ENCODE assay signal across 8 mouse cellular contexts in the genomic region with DNA sequence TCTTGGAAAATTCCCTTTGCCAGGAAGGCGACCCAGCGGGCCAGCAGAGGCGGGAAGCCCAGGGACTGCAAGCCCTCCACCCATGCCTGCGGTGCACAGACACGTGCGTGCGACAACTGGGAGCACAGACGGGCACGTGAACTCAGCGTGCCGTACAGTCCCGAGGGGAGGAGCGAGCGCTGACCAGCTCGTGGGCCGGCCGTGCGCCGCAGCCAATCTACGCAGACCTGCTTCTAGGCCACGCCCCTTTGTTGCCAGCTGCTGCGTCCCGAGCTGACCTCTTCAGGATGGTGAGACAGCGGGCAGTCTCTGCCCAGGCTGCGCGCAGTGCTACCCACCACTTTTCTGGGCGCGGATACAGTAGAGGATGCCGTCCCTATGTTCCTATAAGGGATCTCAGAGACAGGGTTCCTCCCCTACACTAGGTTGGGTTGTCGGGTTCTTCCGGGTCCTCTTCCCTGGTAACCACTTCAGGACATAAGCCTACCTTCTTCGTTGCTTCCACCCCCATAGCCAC. TPM values are rescaled to one million over a fixed set of nuclear protein-coding genes. Genes with fewer than 3 reads are reported as not detected.
DNase-seq lines count a peak whose midpoint lies in the region; ATAC-seq and TF ChIP-seq lines count a peak whose summit lies in the region.

No protein-coding gene starts in this region.

- peak overlapping the region; percentile 49 for H3K9ac ChIP-seq in heart, embryonic 11.5 days (ENCODE audit: low read depth, low read length)
- H3K9ac ChIP-seq in kidney, embryonic 15.5 days, result peak overlapping the region; percentile 37; the same call in 1 of the 2 replicates
- 0 out of 2 replicates have a peak overlapping the region, but pooled peaks have one; percentile 26 for H3K9ac ChIP-seq in limb, embryonic 15.5 days
- H3K9ac ChIP-seq in midbrain, postnatal 0 days (replicated peaks; ENCODE audit: low read length, poor library complexity, severe bottlenecking), result peak overlapping the region; percentile 61

- peak; percentile 59 for DNase-seq in brain, embryonic 18.5 days (ENCODE audit: low read depth, low spot score)
- DNase-seq in midbrain, postnatal 0 days (ENCODE audit: low spot score), result peak; percentile 91
- peak; percentile 63 to 87 for DNase-seq in spleen, postnatal 10 days (ENCODE audit: low spot score in 2 of 2)

- no peaks in the 10 kb centered on the region for H3K27me3 ChIP-seq in C2C12 (ENCODE audit: control insufficient read depth, insufficient read depth, insufficient read length)
- H3K27me3 ChIP-seq in erythroblast, embryonic 14.5 days (ENCODE audit: control insufficient read depth), result no peaks in the 10 kb centered on the region
- no peaks in the 10 kb centered on the region for H3K27me3 ChIP-seq in heart, embryonic 11.5 days (ENCODE audit: control insufficient read depth, insufficient read depth, low read length)
- H3K27me3 ChIP-seq in kidney, embryonic 15.5 days, result no peaks in the 10 kb centered on the region
- no peaks in the 10 kb centered on the region for H3K27me3 ChIP-seq in limb, embryonic 15.5 days
- no peaks in the 10 kb centered on the region for H3K27me3 ChIP-seq in midbrain, postnatal 0 days (ENCODE audit: insufficient read depth, low read length)

- H3K4me1 ChIP-seq in erythroblast, embryonic 14.5 days (ENCODE audit: control insufficient read depth), result peaks cover 12% of the 10 kb centered on the region
- peaks cover 4% of the 10 kb centered on the region; the same call in 1 of the 2 replicates for H3K4me1 ChIP-seq in heart, embryonic 11.5 days (ENCODE audit: control insufficient read depth, insufficient read depth, low read length)
- H3K4me1 ChIP-seq in kidney, embryonic 15.5 days, result peaks cover 9% of the 10 kb centered on the region; the same call in 1 of the 2 replicates
- 0 out of 2 replicates have a peak, but pooled peaks cover 6% of the 10 kb centered on the region for H3K4me1 ChIP-seq in limb, embryonic 15.5 days
- H3K4me1 ChIP-seq in midbrain, postnatal 0 days (ENCODE audit: insufficient read depth, low read length), result no peaks in the 10 kb centered on the region; the same call in 1 of the 2 replicates

- H3K9me3 ChIP-seq in erythroblast, embryonic 14.5 days (ENCODE audit: control insufficient read depth, low read length), result no peaks in the 10 kb centered on the region
- no peaks in the 10 kb centered on the region for H3K9me3 ChIP-seq in heart, embryonic 11.5 days (replicated peaks; ENCODE audit: control insufficient read depth, low read length)
- no peaks in the 10 kb centered on the region for H3K9me3 ChIP-seq in kidney, embryonic 15.5 days (replicated peaks)
- no peaks in the 10 kb centered on the region for H3K9me3 ChIP-seq in limb, embryonic 15.5 days
- no peaks in the 10 kb centered on the region for H3K9me3 ChIP-seq in midbrain, postnatal 0 days (ENCODE audit: low read length)

- no peaks in the 10 kb centered on the region for H3K36me3 ChIP-seq in C2C12 (ENCODE audit: control insufficient read depth, insufficient read depth)
- no peaks in the 10 kb centered on the region for H3K36me3 ChIP-seq in erythroblast, embryonic 14.5 days (ENCODE audit: control insufficient read depth)
- H3K36me3 ChIP-seq in heart, embryonic 11.5 days (ENCODE audit: control insufficient read depth, insufficient read depth, low read length), result no peaks in the 10 kb centered on the region
- no peaks in the 10 kb centered on the region for H3K36me3 ChIP-seq in kidney, embryonic 15.5 days
- H3K36me3 ChIP-seq in limb, embryonic 15.5 days, result no peaks in the 10 kb centered on the region
- no peaks in the 10 kb centered on the region for H3K36me3 ChIP-seq in midbrain, postnatal 0 days (ENCODE audit: insufficient read depth, low read length)

- H3K4me2 ChIP-seq in heart, embryonic 11.5 days, result peak overlapping the region; percentile 71
- peak overlapping the region; percentile 80 for H3K4me2 ChIP-seq in kidney, embryonic 15.5 days
- peak overlapping the region; percentile 93 for H3K4me2 ChIP-seq in limb, embryonic 15.5 days
- peak overlapping the region; percentile 84 for H3K4me2 ChIP-seq in midbrain, postnatal 0 days (ENCODE audit: low read depth, low read length, poor library complexity, severe bottlenecking)

- H3K79me3 ChIP-seq in C2C12 (ENCODE audit: low read depth), result no peaks in the 10 kb centered on the region

- no peak overlapping the region for H3K27ac ChIP-seq in heart, embryonic 11.5 days (ENCODE audit: low read depth, low read length)
- 0 out of 2 replicates have a peak overlapping the region, but pooled peaks have one; percentile 46 for H3K27ac ChIP-seq in kidney, embryonic 15.5 days
- peak overlapping the region; percentile 17; the same call in 1 of the 2 replicates for H3K27ac ChIP-seq in limb, embryonic 15.5 days
- H3K27ac ChIP-seq in midbrain, postnatal 0 days (ENCODE audit: low read depth, low read length), result no peak overlapping the region

- H3K79me2 ChIP-seq in C2C12 (ENCODE audit: control insufficient read depth, insufficient read depth), result no peaks in the 10 kb centered on the region

- no peak overlapping the region for H3ac ChIP-seq in C2C12 (ENCODE audit: control insufficient read depth, insufficient read length, low read depth)

- peak; percentile 95 for ATAC-seq in heart, embryonic 11.5 days (replicated peaks; ENCODE audit: insufficient number of reproducible peaks, low FRiP score, low TSS enrichment)
- peak; percentile 99 for ATAC-seq in kidney, embryonic 15.5 days (replicated peaks; ENCODE audit: low FRiP score)
- peak; percentile 96 for ATAC-seq in limb, embryonic 15.5 days (ENCODE audit: insufficient number of reproducible peaks, low FRiP score, low TSS enrichment, low read depth)
- peak; percentile 96 for ATAC-seq in midbrain, postnatal 0 days (ENCODE audit: low FRiP score)

- no peak overlapping the region for H3K4me3 ChIP-seq in C2C12 (ENCODE audit: insufficient read depth, poor library complexity, severe bottlenecking)
- H3K4me3 ChIP-seq in erythroblast, embryonic 14.5 days (replicated peaks), result peak overlapping the region; percentile 55
- peak overlapping the region; percentile 55 for H3K4me3 ChIP-seq in heart, embryonic 11.5 days (ENCODE audit: low read depth, low read length)
- H3K4me3 ChIP-seq in kidney, embryonic 15.5 days (replicated peaks), result peak overlapping the region; percentile 54
- H3K4me3 ChIP-seq in limb, embryonic 15.5 days, result peak overlapping the region; percentile 51
- peak overlapping the region; percentile 49 for H3K4me3 ChIP-seq in midbrain, postnatal 0 days (ENCODE audit: low read depth, low read length)

- WGBS in heart, embryonic 11.5 days (ENCODE audit: insufficient replicate concordance), result under 1% methylated on average over 32 of the region's 32 CpGs
- under 1% methylated on average over 32 of the region's 32 CpGs for WGBS in kidney, embryonic 15.5 days
- WGBS in limb, embryonic 15.5 days, result under 1% methylated on average over 32 of the region's 32 CpGs
- under 1% methylated on average over 32 of the region's 32 CpGs for WGBS in midbrain, postnatal 0 days

- TF ChIP-seq CTCF in C2C12 (IDR thresholded peaks at IDR 0.05; ENCODE audit: control insufficient read depth, insufficient read depth, insufficient read length), result no peak
- no peak for TF ChIP-seq CTCF in midbrain, postnatal 0 days (IDR thresholded peaks at IDR 0.05)

TF ChIP-seq in C2C12, 6 proteins besides CTCF, POLR2A, EP300 and RAD21:
- TF ChIP-seq FOSL1 (IDR thresholded peaks at IDR 0.05; ENCODE audit: insufficient read depth, low read length, poor library complexity, severe bottlenecking) (no peak), USF1 (IDR thresholded peaks at IDR 0.05; ENCODE audit: low read depth) (peak; percentile 65), MAX (IDR thresholded peaks at IDR 0.05) (peak; percentile 95), CEBPB (IDR thresholded peaks at IDR 0.05; ENCODE audit: low read depth) (no peak), MYOG (IDR thresholded peaks at IDR 0.05; ENCODE audit: control insufficient read depth, extremely low read depth, insufficient read length) (no peak), MYOD1 (IDR thresholded peaks at IDR 0.05; ENCODE audit: control insufficient read depth, insufficient read length, low read depth) (peak; percentile 52)
TF ChIP-seq in C2C12: peak in this region for 3.

RNA-seq across cellular contexts. Expression of a gene that starts 18.4 kb away (rescaled TPM):
- polyA plus RNA-seq in C2C12 (2012; fragmentation: generic; extraction: Trizol), result 4.2 TPM
- polyA plus RNA-seq in erythroblast, embryonic 14.5 days (2012), result 0.01 TPM in 2 replicates
- polyA plus RNA-seq in heart, embryonic 11.5 days (2014; fragmentation: Nextera tagmentation; extraction: Ambion mirVana), result 13.8 and 17.0 TPM in 2 replicates
- 13.2 and 13.9 TPM in 2 replicates for polyA plus RNA-seq in kidney, embryonic 15.5 days (2015; fragmentation: Nextera tagmentation; extraction: Ambion mirVana)
- polyA plus RNA-seq in limb, embryonic 15.5 days (2015; fragmentation: Nextera tagmentation; extraction: Ambion mirVana), result 16.8 and 18.8 TPM in 2 replicates
- total RNA-seq in midbrain, postnatal 0 days (2014; rRNA removed), result 14.7 and 17.8 TPM in 2 replicates
- polyA plus RNA-seq in midbrain, postnatal 0 days (2015; fragmentation: Nextera tagmentation; extraction: Ambion mirVana), result 20.9 and 23.5 TPM in 2 replicates

Comparison
In these comparisons a context has a peak if more than half of its experiments do, and no peak if none do; other contexts are left out.
1. H3K27ac ChIP-seq: peak in kidney, embryonic 15.5 days (single experiment) and limb, embryonic 15.5 days (single experiment); none in heart, embryonic 11.5 days (single experiment) and midbrain, postnatal 0 days (single experiment).
2. Peak in every context shown above with its lines, with median percentiles within 50 percentile points of each other: DNase-seq, ATAC-seq, H3K4me2 ChIP-seq and H3K9ac ChIP-seq.